Mouse (Mus musculus): ENCODE measurements around the gene Tdpoz2. TPM values are rescaled to one million over a fixed set of nuclear protein-coding genes. Genes with fewer than 3 reads are reported as not detected.
"Not testable (repeated sequence)": the region's sequence is repeated elsewhere in the genome, so short reads cannot be mapped to it uniquely, and the experiment has no call there.

Gene Tdpoz2
- polyA plus RNA-seq (2016; fragmentation: Nextera tagmentation; extraction: Ambion mirVana): not detected in 2 replicates

DNA sequence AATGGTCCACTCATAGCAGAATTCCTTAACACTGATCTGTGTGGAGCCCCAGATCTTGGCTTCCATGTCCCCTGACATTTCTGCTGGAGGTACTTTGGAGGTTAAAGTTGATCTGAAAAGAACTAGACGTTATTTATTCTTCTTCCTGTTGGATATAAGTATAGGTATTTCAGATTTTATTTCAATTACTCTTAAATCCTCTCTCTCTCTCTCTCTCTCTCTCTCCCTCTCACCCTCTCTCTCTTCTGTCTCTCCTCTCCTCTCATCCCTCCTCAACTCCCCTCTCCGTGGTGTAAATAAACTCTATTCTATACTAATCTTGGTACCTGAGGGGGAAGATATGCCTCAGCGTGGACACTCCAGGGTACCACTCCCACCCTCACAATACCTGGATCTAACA, at the start of gene Tdpoz2:
Gene Tdpoz2, minus strand, starts transcription at position 101 of the 400 bp plus-strand sequence.
- H3K27ac ChIP-seq (replicated peaks): no peak within 1 kb of the TSS
- no peaks in the 10 kb centered on the region for H3K36me3 ChIP-seq
- no peaks in the 10 kb centered on the region for H3K9me3 ChIP-seq (replicated peaks)
- WGBS: 87% methylated on average over 3 of the region's 3 CpGs
- no peak for DNase-seq (ENCODE audit: low spot score)
- no peaks in the 10 kb centered on the region for H3K27me3 ChIP-seq (ENCODE audit: low read depth, poor library complexity, severe bottlenecking)
- no peak within 1 kb of the TSS for H3K4me3 ChIP-seq
- H3K4me1 ChIP-seq: no peaks in the 10 kb centered on the region

DNA sequence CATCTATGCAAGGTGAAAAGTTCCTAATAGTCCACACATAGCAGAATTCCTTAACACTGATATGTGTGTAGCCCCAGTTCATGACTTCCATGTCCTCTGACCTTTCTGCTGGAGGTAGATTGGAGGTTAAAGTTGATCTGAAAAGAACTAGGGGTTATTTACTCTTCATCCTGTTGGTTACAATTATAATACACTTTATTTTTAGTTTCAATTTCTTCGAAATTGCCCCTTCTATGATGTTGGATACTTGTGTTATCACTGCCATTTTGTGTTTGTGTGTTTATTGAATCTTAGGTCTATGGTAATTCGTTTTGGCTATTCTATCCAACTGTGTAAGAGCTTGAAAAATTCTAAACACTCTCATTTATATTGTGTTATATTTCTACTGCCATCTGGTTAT, 40.5 kb upstream of the Tdpoz2 start, which contains the start of gene Gm37596:
Gene Gm37596, minus strand, starts transcription at position 101 of the 400 bp plus-strand sequence.
- DNase-seq (ENCODE audit: low spot score); H3K27me3 ChIP-seq (ENCODE audit: low read depth, poor library complexity, severe bottlenecking); H3K36me3 ChIP-seq; H3K27ac ChIP-seq (replicated peaks); H3K4me1 ChIP-seq; H3K9me3 ChIP-seq (replicated peaks); H3K4me3 ChIP-seq: not testable (repeated sequence)
- 85% methylated on average over 1 of the region's 2 CpGs for WGBS

DNA sequence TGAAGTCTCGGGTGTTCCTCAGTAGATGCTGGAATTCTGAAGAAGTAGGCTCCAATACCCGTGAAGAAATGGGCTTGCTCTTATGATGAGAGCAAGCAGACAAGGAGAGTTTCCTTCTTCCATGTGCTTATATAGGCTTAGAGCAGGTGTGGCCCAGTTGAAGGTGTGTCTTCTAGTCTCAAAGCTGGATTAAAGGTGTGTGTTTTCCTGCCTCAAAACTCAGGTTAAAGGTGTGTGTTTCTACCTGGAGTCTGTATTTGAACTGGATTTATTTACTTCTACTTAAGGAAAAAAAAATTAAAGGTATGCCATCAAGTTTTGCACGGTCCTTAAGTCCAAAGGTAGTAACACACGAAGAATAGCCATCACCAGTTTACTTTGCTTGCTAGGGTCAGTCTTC, 23.7 kb upstream of the Tdpoz2 start, which contains the start of gene Tdpoz1:
Gene Tdpoz1, minus strand, starts transcription at position 101 of the 400 bp plus-strand sequence.
- not testable (repeated sequence) for H3K36me3 ChIP-seq; DNase-seq (ENCODE audit: low spot score)
- WGBS: 86% methylated on average over 3 of the region's 4 CpGs

DNA sequence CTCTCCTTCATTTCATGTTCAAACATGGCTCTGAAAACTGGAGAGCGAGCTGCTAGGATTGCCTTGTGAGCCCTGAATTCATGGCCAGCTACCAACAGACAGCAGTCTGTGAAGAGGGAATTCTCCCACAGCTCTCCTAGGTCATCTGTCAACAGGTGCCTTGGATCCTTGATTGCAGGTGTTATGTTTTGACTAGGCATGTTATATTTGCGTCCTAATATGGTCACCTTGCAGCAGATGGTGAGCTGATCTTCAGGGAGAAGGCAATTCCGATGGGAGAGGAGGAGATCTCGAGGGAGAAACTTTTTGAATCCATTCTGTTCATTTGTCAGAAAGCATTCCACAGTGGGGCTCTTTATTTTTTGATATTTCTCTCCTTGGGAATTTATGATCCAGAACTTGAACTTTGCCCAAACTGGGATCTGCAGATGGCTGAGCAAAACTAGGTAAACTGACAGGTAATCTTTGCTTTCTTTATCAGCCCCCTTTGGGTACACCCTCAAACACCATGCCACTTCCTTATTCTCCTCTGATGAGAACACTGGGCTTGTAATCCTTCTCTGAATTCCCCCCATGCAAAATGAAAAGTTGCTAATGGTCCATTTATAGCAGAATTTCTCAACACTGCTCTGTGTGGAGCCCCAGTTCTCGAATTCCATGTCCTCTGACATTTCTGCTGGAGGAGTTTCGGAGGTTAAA, 18.5 kb upstream of the Tdpoz2 start:
- H3K36me3 ChIP-seq; DNase-seq (ENCODE audit: low spot score); H3K27ac ChIP-seq (replicated peaks); H3K27me3 ChIP-seq (ENCODE audit: low read depth, poor library complexity, severe bottlenecking); H3K4me3 ChIP-seq; H3K4me1 ChIP-seq; H3K9me3 ChIP-seq (replicated peaks): not testable (repeated sequence)
- 84% methylated on average over 5 of the region's 6 CpGs for WGBS

More for the DNA sequence above, 23.7 kb upstream of the Tdpoz2 start, which contains the start of gene Tdpoz1:
- not testable (repeated sequence) for H3K9me3 ChIP-seq (replicated peaks); H3K27ac ChIP-seq (replicated peaks); H3K4me3 ChIP-seq; H3K27me3 ChIP-seq (ENCODE audit: low read depth, poor library complexity, severe bottlenecking); H3K4me1 ChIP-seq

DNA sequence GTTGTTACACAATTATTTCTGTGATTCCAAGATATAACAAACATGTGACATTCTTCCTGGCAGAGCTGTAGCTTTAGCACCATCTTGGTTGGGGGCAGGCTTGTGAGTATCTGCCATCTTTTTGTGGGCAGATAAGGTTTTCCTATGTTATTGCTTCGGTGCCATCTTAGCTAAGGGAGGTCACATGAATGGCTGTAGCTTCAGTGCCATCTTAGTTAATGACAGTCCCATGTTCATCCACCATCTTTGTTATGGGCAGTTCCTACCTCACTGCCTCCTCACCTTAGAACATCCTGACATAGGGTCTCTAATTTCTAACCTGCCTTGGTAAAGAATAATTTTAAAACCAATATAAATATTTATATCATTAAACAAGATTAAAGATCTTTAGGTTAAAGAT, 1.8 kb upstream of the Tdpoz2 start:
- H3K4me3 ChIP-seq: no peak overlapping the region
- no peak for DNase-seq (ENCODE audit: low spot score)
- no peak overlapping the region for H3K27ac ChIP-seq (replicated peaks)
- 65% methylated on average over 1 of the region's 1 CpGs for WGBS
- H3K36me3 ChIP-seq: no peaks in the 10 kb centered on the region
- H3K9me3 ChIP-seq (replicated peaks): no peaks in the 10 kb centered on the region
- no peaks in the 10 kb centered on the region for H3K27me3 ChIP-seq (ENCODE audit: low read depth, poor library complexity, severe bottlenecking)
- no peaks in the 10 kb centered on the region for H3K4me1 ChIP-seq

DNA sequence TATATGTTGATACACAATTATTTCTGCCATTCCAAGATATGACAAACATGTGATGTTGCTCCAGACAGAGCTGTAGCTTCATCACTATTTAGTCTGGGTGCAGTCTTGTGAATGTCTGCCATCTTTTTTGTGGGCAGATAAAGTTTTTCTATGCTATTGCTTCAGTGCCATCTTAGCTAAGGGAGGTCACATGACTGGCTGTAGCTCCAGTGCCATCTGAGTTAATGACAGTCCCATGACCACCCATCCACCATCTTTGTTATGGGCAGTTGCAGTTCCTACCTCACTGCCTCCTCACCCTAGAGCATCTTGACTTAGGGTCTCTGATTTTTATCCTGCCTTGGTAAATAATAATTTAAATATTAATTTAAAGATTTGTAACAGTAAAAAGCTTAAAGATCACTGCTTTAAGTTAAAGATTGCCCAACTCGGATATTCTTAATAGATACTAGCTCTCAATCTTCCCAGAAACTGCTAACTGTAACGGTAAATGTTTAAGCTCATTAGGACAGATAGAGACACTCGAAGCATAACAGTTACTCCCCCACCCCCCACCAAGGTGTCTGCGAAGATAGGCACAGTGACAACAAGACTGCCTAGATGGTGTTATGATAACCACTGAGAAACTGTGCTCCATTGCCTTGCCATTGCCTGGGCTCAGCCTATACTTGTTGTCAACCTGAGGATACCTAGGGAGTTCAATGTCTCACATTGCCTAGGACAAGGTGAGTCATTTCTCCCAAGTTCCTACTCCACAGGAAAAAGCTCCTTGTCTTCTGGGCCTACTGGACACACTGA, 21.4 kb downstream of the Tdpoz2 start:
- not testable (repeated sequence) for H3K27ac ChIP-seq (replicated peaks); H3K27me3 ChIP-seq (ENCODE audit: low read depth, poor library complexity, severe bottlenecking); DNase-seq (ENCODE audit: low spot score); H3K9me3 ChIP-seq (replicated peaks); H3K36me3 ChIP-seq; H3K4me1 ChIP-seq; H3K4me3 ChIP-seq
- 90% methylated on average over 4 of the region's 4 CpGs for WGBS

DNA sequence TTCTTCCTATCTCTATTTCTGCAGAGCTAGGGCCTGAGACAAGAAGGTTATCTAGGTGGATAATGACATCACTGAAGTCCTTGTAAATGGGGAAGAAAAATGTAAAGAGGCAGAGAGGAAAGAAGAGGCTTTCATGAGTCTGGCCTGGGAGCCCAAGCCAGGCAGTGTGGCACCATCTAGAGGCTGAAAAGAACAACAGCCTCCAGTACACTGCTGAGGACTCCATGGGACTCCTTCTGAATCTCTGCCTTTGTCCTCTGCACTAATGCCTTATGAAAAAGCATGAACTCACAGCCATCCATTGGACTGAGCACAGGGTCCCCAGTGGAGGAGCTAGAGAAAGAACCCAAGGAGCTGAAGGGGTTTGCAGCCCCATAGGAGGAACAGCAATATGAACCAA, 43.5 kb downstream of the Tdpoz2 start:
- peak; percentile 21 for DNase-seq (ENCODE audit: low spot score)
- not testable (repeated sequence) for H3K27ac ChIP-seq (replicated peaks); H3K9me3 ChIP-seq (replicated peaks); H3K27me3 ChIP-seq (ENCODE audit: low read depth, poor library complexity, severe bottlenecking); H3K36me3 ChIP-seq; H3K4me1 ChIP-seq; H3K4me3 ChIP-seq

DNA sequence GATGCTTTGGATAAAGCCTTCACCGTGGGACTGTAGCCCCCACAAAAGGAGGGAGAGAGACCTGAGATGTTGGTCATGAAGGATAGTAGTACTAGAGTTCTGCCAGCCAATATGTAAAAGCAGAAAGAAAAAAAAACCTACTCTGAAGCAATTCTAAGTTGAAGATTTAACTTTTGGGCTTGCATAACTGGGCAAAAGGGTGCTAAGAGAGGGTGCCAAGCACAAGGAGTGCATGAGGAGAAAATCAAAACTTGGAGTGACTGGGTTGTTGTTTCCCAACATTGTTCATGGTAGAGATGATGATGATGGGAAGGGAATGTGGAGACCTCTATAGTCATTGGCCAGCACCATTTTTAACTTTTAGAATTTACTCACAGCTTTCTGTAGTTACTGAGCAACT, 50.6 kb downstream of the Tdpoz2 start:
- no peaks in the 10 kb centered on the region for H3K9me3 ChIP-seq (replicated peaks)
- no peak overlapping the region for H3K4me3 ChIP-seq
- 88% methylated on average over 1 of the region's 1 CpGs for WGBS
- H3K27ac ChIP-seq (replicated peaks): no peak overlapping the region
- no peak for DNase-seq (ENCODE audit: low spot score)
- H3K4me1 ChIP-seq: peaks cover 6% of the 10 kb centered on the region
- H3K36me3 ChIP-seq: no peaks in the 10 kb centered on the region
- no peaks in the 10 kb centered on the region for H3K27me3 ChIP-seq (ENCODE audit: low read depth, poor library complexity, severe bottlenecking)

Other genes starting within 250 kb of the Tdpoz2 start
- 0.30 and 0.63 TPM in 2 replicates for gene Tchh, start 210.4 kb downstream of the Tdpoz2 start, polyA plus RNA-seq (2016; fragmentation: Nextera tagmentation; extraction: Ambion mirVana)
- gene Tchhl1, start 183.9 kb downstream of the Tdpoz2 start, polyA plus RNA-seq (2016; fragmentation: Nextera tagmentation; extraction: Ambion mirVana): not detected in 2 replicates
- gene S100a11, start 132.2 kb downstream of the Tdpoz2 start, polyA plus RNA-seq (2016; fragmentation: Nextera tagmentation; extraction: Ambion mirVana): 245 and 305 TPM in 2 replicates
- 153 and 169 TPM in 2 replicates for gene S100a10, start 97.6 kb downstream of the Tdpoz2 start, polyA plus RNA-seq (2016; fragmentation: Nextera tagmentation; extraction: Ambion mirVana)
- gene Tdpoz1, start 23.6 kb upstream of the Tdpoz2 start, polyA plus RNA-seq (2016; fragmentation: Nextera tagmentation; extraction: Ambion mirVana): not detected in 2 replicates
- not detected in 2 replicates for gene Gm37596, start 40.4 kb upstream of the Tdpoz2 start, polyA plus RNA-seq (2016; fragmentation: Nextera tagmentation; extraction: Ambion mirVana)
- not detected in 2 replicates for gene Gm5773, start 120.3 kb upstream of the Tdpoz2 start, polyA plus RNA-seq (2016; fragmentation: Nextera tagmentation; extraction: Ambion mirVana)
- not detected in 2 replicates for gene Tdpoz4, start 143.7 kb upstream of the Tdpoz2 start, polyA plus RNA-seq (2016; fragmentation: Nextera tagmentation; extraction: Ambion mirVana)
- not detected in 2 replicates for gene Tdpoz3, start 173.3 kb upstream of the Tdpoz2 start, polyA plus RNA-seq (2016; fragmentation: Nextera tagmentation; extraction: Ambion mirVana)